Mouse (Mus musculus): ENCODE data around the gene Rasal1. TPM values are rescaled to one million over a fixed set of nuclear protein-coding genes. Genes with fewer than 3 reads are reported as not detected.

Rasal1 gene
- polyA plus RNA-seq, 1 experiment from 2014 or later = 0.48 TPM

- Histone ChIP-seq H3K36me3 (ENCODE audit: control insufficient read depth, insufficient read depth, low read length) (no peaks in the 10 kb centered on the region), H3K4me3 (ENCODE audit: low read depth, low read length) (no peak overlapping the region), H3K4me2 (ENCODE audit: low read depth, severe bottlenecking) (no peak overlapping the region), H3K9ac (ENCODE audit: low read length) (no peak overlapping the region), H3K9me3 (ENCODE audit: control insufficient read depth, low read length) (no peaks in the 10 kb centered on the region), H3K4me1 (ENCODE audit: control insufficient read depth, insufficient read depth, low read length) (peaks cover 7% of the 10 kb centered on the region; the same call in 1 of the 2 replicates), H3K27ac (replicated peaks; ENCODE audit: low read depth, low read length) (no peak overlapping the region), H3K27me3 (ENCODE audit: control insufficient read depth, insufficient read depth, low read length) (peaks cover 27% of the 10 kb centered on the region)
- ATAC-seq (ENCODE audit: insufficient number of reproducible peaks, low FRiP score, low TSS enrichment, low read depth) = no peak
- 75% methylated on average over 26 of the region's 28 CpGs for WGBS
- no peak for DNase-seq (ENCODE audit: low spot score)
Observed at GRCm38 (mm10) chr5:120652915-120653701, 4.5 kb downstream of the Rasal1 start.

- no peak overlapping the region for H3K27ac ChIP-seq (replicated peaks; ENCODE audit: low read depth, low read length)
- peaks cover 19% of the 10 kb centered on the region for H3K27me3 ChIP-seq (ENCODE audit: control insufficient read depth, insufficient read depth, low read length)
- H3K9me3 ChIP-seq (ENCODE audit: control insufficient read depth, low read length) = no peaks in the 10 kb centered on the region
- ATAC-seq (ENCODE audit: insufficient number of reproducible peaks, low FRiP score, low TSS enrichment, low read depth) (no peak), DNase-seq (ENCODE audit: low spot score) (no peak)
- no peak overlapping the region for H3K4me2 ChIP-seq (ENCODE audit: low read depth, severe bottlenecking)
- no peak overlapping the region for H3K9ac ChIP-seq (ENCODE audit: low read length)
- H3K36me3 ChIP-seq (ENCODE audit: control insufficient read depth, insufficient read depth, low read length) = no peaks in the 10 kb centered on the region
- no peak overlapping the region for H3K4me3 ChIP-seq (ENCODE audit: low read depth, low read length)
- H3K4me1 ChIP-seq (ENCODE audit: control insufficient read depth, insufficient read depth, low read length) = peaks cover 3% of the 10 kb centered on the region; the same call in 1 of the 2 replicates
- 81% methylated on average over 2 of the region's 2 CpGs for WGBS
Observed at GRCm38 (mm10) chr5:120653873-120654272, 5.3 kb downstream of the Rasal1 start.

- no peaks in the 10 kb centered on the region for H3K36me3 ChIP-seq (ENCODE audit: control insufficient read depth, insufficient read depth, low read length)
- no peak for ATAC-seq (ENCODE audit: insufficient number of reproducible peaks, low FRiP score, low TSS enrichment, low read depth)
- no peak overlapping the region for H3K27ac ChIP-seq (replicated peaks; ENCODE audit: low read depth, low read length)
- no peaks in the 10 kb centered on the region for H3K9me3 ChIP-seq (ENCODE audit: control insufficient read depth, low read length)
- H3K27me3 ChIP-seq (ENCODE audit: control insufficient read depth, insufficient read depth, low read length) = no peaks in the 10 kb centered on the region
- no peak overlapping the region for H3K4me2 ChIP-seq (ENCODE audit: low read depth, severe bottlenecking)
- no peak overlapping the region for H3K9ac ChIP-seq (ENCODE audit: low read length)
- DNase-seq (ENCODE audit: low spot score) = no peak
- H3K4me3 ChIP-seq (ENCODE audit: low read depth, low read length) = no peak overlapping the region
- H3K4me1 ChIP-seq (ENCODE audit: control insufficient read depth, insufficient read depth, low read length) = no peaks in the 10 kb centered on the region
- WGBS = 85% methylated on average over 12 of the region's 12 CpGs
Observed at GRCm38 (mm10) chr5:120656281-120656751, 7.7 kb downstream of the Rasal1 start.

GRCm38 (mm10) chr5:120660816-120661215 lies 12.2 kb downstream of the Rasal1 start:
- ATAC-seq (ENCODE audit: insufficient number of reproducible peaks, low FRiP score, low TSS enrichment, low read depth) = no peak
- Histone ChIP-seq H3K9ac (ENCODE audit: low read length) (no peak overlapping the region), H3K4me3 (ENCODE audit: low read depth, low read length) (no peak overlapping the region), H3K4me2 (ENCODE audit: low read depth, severe bottlenecking) (no peak overlapping the region), H3K27ac (replicated peaks; ENCODE audit: low read depth, low read length) (no peak overlapping the region), H3K36me3 (ENCODE audit: control insufficient read depth, insufficient read depth, low read length) (no peaks in the 10 kb centered on the region), H3K9me3 (ENCODE audit: control insufficient read depth, low read length) (no peaks in the 10 kb centered on the region), H3K27me3 (ENCODE audit: control insufficient read depth, insufficient read depth, low read length) (no peaks in the 10 kb centered on the region), H3K4me1 (ENCODE audit: control insufficient read depth, insufficient read depth, low read length) (no peaks in the 10 kb centered on the region)
- 71% methylated on average over 5 of the region's 5 CpGs for WGBS
- DNase-seq (ENCODE audit: low spot score) = no peak

GRCm38 (mm10) chr5:120664888-120665287 lies 16.3 kb downstream of the Rasal1 start:
- Histone ChIP-seq H3K27ac (replicated peaks; ENCODE audit: low read depth, low read length) (no peak overlapping the region), H3K9ac (ENCODE audit: low read length) (no peak overlapping the region), H3K9me3 (ENCODE audit: control insufficient read depth, low read length) (no peaks in the 10 kb centered on the region), H3K4me2 (ENCODE audit: low read depth, severe bottlenecking) (no peak overlapping the region), H3K4me1 (ENCODE audit: control insufficient read depth, insufficient read depth, low read length) (no peaks in the 10 kb centered on the region), H3K36me3 (ENCODE audit: control insufficient read depth, insufficient read depth, low read length) (no peaks in the 10 kb centered on the region), H3K27me3 (ENCODE audit: control insufficient read depth, insufficient read depth, low read length) (no peaks in the 10 kb centered on the region; the same call in 1 of the 2 replicates), H3K4me3 (ENCODE audit: low read depth, low read length) (no peak overlapping the region)
- DNase-seq (ENCODE audit: low spot score) (no peak), ATAC-seq (ENCODE audit: insufficient number of reproducible peaks, low FRiP score, low TSS enrichment, low read depth) (no peak)
- WGBS = 65% methylated on average over 2 of the region's 2 CpGs

- no peak overlapping the region for H3K4me3 ChIP-seq (ENCODE audit: low read depth, low read length)
- no peak overlapping the region for H3K27ac ChIP-seq (replicated peaks; ENCODE audit: low read depth, low read length)
- ATAC-seq (ENCODE audit: insufficient number of reproducible peaks, low FRiP score, low TSS enrichment, low read depth) = no peak
- H3K4me2 ChIP-seq (ENCODE audit: low read depth, severe bottlenecking) = no peak overlapping the region
- no peaks in the 10 kb centered on the region; the same call in 1 of the 2 replicates for H3K27me3 ChIP-seq (ENCODE audit: control insufficient read depth, insufficient read depth, low read length)
- H3K4me1 ChIP-seq (ENCODE audit: control insufficient read depth, insufficient read depth, low read length) = no peaks in the 10 kb centered on the region
- H3K9ac ChIP-seq (ENCODE audit: low read length) = no peak overlapping the region
- no peak for DNase-seq (ENCODE audit: low spot score)
- H3K36me3 ChIP-seq (ENCODE audit: control insufficient read depth, insufficient read depth, low read length) = no peaks in the 10 kb centered on the region
- whole genome bisulfite sequencing = 72% methylated on average over 7 of the region's 7 CpGs
- no peaks in the 10 kb centered on the region for H3K9me3 ChIP-seq (ENCODE audit: control insufficient read depth, low read length)
Observed at GRCm38 (mm10) chr5:120668761-120669160, 20.1 kb downstream of the Rasal1 start.

- no peak for DNase-seq (ENCODE audit: low spot score)
- no peak for ATAC-seq (ENCODE audit: insufficient number of reproducible peaks, low FRiP score, low TSS enrichment, low read depth)
- no peak overlapping the region for H3K9ac ChIP-seq (ENCODE audit: low read length)
- H3K27ac ChIP-seq (replicated peaks; ENCODE audit: low read depth, low read length) = no peak overlapping the region
- H3K27me3 ChIP-seq (ENCODE audit: control insufficient read depth, insufficient read depth, low read length) = no peaks in the 10 kb centered on the region; the same call in 1 of the 2 replicates
- H3K9me3 ChIP-seq (ENCODE audit: control insufficient read depth, low read length) = no peaks in the 10 kb centered on the region
- WGBS = 87% methylated on average over 7 of the region's 7 CpGs
- no peaks in the 10 kb centered on the region for H3K36me3 ChIP-seq (ENCODE audit: control insufficient read depth, insufficient read depth, low read length)
- H3K4me3 ChIP-seq (ENCODE audit: low read depth, low read length) = no peak overlapping the region
- H3K4me1 ChIP-seq (ENCODE audit: control insufficient read depth, insufficient read depth, low read length) = no peaks in the 10 kb centered on the region
- H3K4me2 ChIP-seq (ENCODE audit: low read depth, severe bottlenecking) = no peak overlapping the region
Observed at GRCm38 (mm10) chr5:120670132-120670531, 21.5 kb downstream of the Rasal1 start.

- Histone ChIP-seq H3K9me3 (ENCODE audit: control insufficient read depth, low read length) (no peaks in the 10 kb centered on the region), H3K27me3 (ENCODE audit: control insufficient read depth, insufficient read depth, low read length) (no peaks in the 10 kb centered on the region; the same call in 1 of the 2 replicates), H3K4me3 (ENCODE audit: low read depth, low read length) (no peak overlapping the region), H3K9ac (ENCODE audit: low read length) (no peak overlapping the region), H3K4me1 (ENCODE audit: control insufficient read depth, insufficient read depth, low read length) (no peaks in the 10 kb centered on the region), H3K36me3 (ENCODE audit: control insufficient read depth, insufficient read depth, low read length) (no peaks in the 10 kb centered on the region), H3K4me2 (ENCODE audit: low read depth, severe bottlenecking) (no peak overlapping the region), H3K27ac (replicated peaks; ENCODE audit: low read depth, low read length) (no peak overlapping the region)
- ATAC-seq (ENCODE audit: insufficient number of reproducible peaks, low FRiP score, low TSS enrichment, low read depth) = no peak
- 80% methylated on average over 3 of the region's 3 CpGs for WGBS
- no peak for DNase-seq (ENCODE audit: low spot score)
Observed at GRCm38 (mm10) chr5:120671865-120672264, 23.3 kb downstream of the Rasal1 start.

Measured in limb, embryonic 11.5 days (tissue).